Mouse (Mus musculus) MEL (cell line): ENCODE data around the gene Pga5. TPM values are rescaled to one million over a fixed set of nuclear protein-coding genes. Genes with fewer than 3 reads are reported as not detected.

Experiments
- DNase-seq: peaks from one replicate; pipeline ENCODE4 v3.0.0; 2011; ENCODE audit warnings: low read depth, low spot score
- H3K27ac ChIP-seq: 2 replicates; pipeline ENCODE4 v1.5.1; 2012; ENCODE audit warnings: low read depth, mild to moderate bottlenecking, control low read depth, low read length, moderate library complexity; ENCODE audit not compliant: control insufficient read depth
- H3K27me3 ChIP-seq, 2 experiments: fragments of 150-350 bp in 1 of 2; sonication (generic) in 1 of 2; 2 replicates each; pipeline ENCODE4 v1.6.1; 2012; ENCODE audit warnings: low read length in 2 of 2, mild to moderate bottlenecking in 2 of 2, improper control_type of control experiment in 1 of 2, moderate library complexity in 1 of 2; ENCODE audit not compliant: insufficient read depth in 2 of 2, control insufficient read depth in 1 of 2
- H3K36me3 ChIP-seq, 2 experiments: 2 replicates each; pipeline ENCODE4 v1.6.1; 2012 to 2014; ENCODE audit warnings: low read length in 2 of 2, improper control_type of control experiment in 1 of 2, inconsistent platforms in 1 of 2, mild to moderate bottlenecking in 1 of 2; ENCODE audit not compliant: insufficient read depth in 2 of 2, control insufficient read depth in 1 of 2
- H3K4me1 ChIP-seq, 2 experiments: fragments of 150-350 bp in 1 of 2; sonication (generic) in 1 of 2; 2 replicates each; pipeline ENCODE4 v1.6.1; 2012; ENCODE audit warnings: low read length in 2 of 2, improper control_type of control experiment in 1 of 2, mild to moderate bottlenecking in 1 of 2; ENCODE audit not compliant: insufficient read depth in 2 of 2, control insufficient read depth in 1 of 2
- H3K4me3 ChIP-seq, 2 experiments: fragments of 150-350 bp in 1 of 2; sonication (generic) in 1 of 2; 2 replicates each; pipeline ENCODE4 v1.5.1; 2012; ENCODE audit warnings: low read depth in 2 of 2, low read length in 2 of 2, mild to moderate bottlenecking in 2 of 2, moderate library complexity in 2 of 2, control low read depth in 1 of 2, improper control_type of control experiment in 1 of 2; ENCODE audit not compliant: control insufficient read depth in 1 of 2, insufficient read depth in 1 of 2
- H3K79me2 ChIP-seq: 2 replicates; pipeline ENCODE4 v1.6.1; 2012; ENCODE audit warnings: mild to moderate bottlenecking, low read length, moderate library complexity; ENCODE audit not compliant: control insufficient read depth, poor library complexity, insufficient read depth
- H3K9ac ChIP-seq: 2 replicates; pipeline ENCODE4 v1.6.1; 2012; ENCODE audit warnings: low read depth, mild to moderate bottlenecking, control low read depth, low read length, moderate library complexity; ENCODE audit not compliant: control insufficient read depth, poor library complexity, severe bottlenecking
- H3K9me3 ChIP-seq: fragments of 150-350 bp; sonication (generic); replicated peaks from 2 replicates; pipeline ENCODE4 v1.6.1; 2012; ENCODE audit warnings: mild to moderate bottlenecking, low read length, improper control_type of control experiment, moderate library complexity; ENCODE audit not compliant: insufficient read depth
- BHLHE40 ChIP-seq: IDR thresholded peaks from 2 replicates; pipeline ENCODE4 v1.6.1; 2012; ENCODE audit warnings: low read depth, mild to moderate bottlenecking, inconsistent platforms, low read length, improper control_type of control experiment, borderline replicate concordance
- CHD2 ChIP-seq: IDR thresholded peaks from 2 replicates; pipeline ENCODE4 v1.6.1; 2011; ENCODE audit warnings: low read length, improper control_type of control experiment
- CTCF ChIP-seq, 3 experiments: IDR thresholded peaks in 2 of 3; conservative IDR thresholded peaks in 1 of 3; 2 replicates each; pipeline ENCODE4 v1.5.1; 2011 to 2012; ENCODE audit warnings: low read length in 3 of 3, low read depth in 2 of 3, mild to moderate bottlenecking in 2 of 3, improper control_type of control experiment in 1 of 3, inconsistent platforms in 1 of 3, mixed read lengths in 1 of 3, moderate library complexity in 1 of 3; ENCODE audit not compliant: control insufficient read depth in 1 of 3, insufficient read depth in 1 of 3, poor library complexity in 1 of 3, severe bottlenecking in 1 of 3
- E2F4 ChIP-seq: IDR thresholded peaks from 2 replicates; pipeline ENCODE4 v1.6.1; 2011; ENCODE audit warnings: low read depth, low read length, improper control_type of control experiment, borderline replicate concordance
- EP300 ChIP-seq, 2 experiments: IDR thresholded peaks; 2 replicates each; pipeline ENCODE4 v1.6.1; 2011; ENCODE audit warnings: improper control_type of control experiment in 2 of 2, low read length in 2 of 2, low read depth in 1 of 2, mild to moderate bottlenecking in 1 of 2
- ETS1 ChIP-seq: IDR thresholded peaks from 2 replicates; pipeline ENCODE4 v1.6.1; 2012; ENCODE audit warnings: low read depth, mild to moderate bottlenecking, inconsistent platforms, low read length, improper control_type of control experiment, moderate library complexity
- GABPA ChIP-seq: IDR thresholded peaks from 2 replicates; pipeline ENCODE4 v1.6.1; 2012; ENCODE audit warnings: low read depth, mild to moderate bottlenecking, inconsistent platforms, low read length, improper control_type of control experiment, moderate library complexity
- GATA1 ChIP-seq: IDR thresholded peaks from 2 replicates; pipeline ENCODE4 v1.6.1; 2011; ENCODE audit warnings: low read depth, low read length, improper control_type of control experiment
- HCFC1 ChIP-seq: IDR thresholded peaks from 2 replicates; pipeline ENCODE4 v1.6.1; 2012; ENCODE audit warnings: low read depth, mild to moderate bottlenecking, inconsistent platforms, low read length, improper control_type of control experiment, moderate library complexity
- KAT2A ChIP-seq: conservative IDR thresholded peaks from 2 replicates; pipeline ENCODE4 v1.6.1; 2012; ENCODE audit warnings: low read depth, low read length, improper control_type of control experiment, inconsistent platforms
- MAFK ChIP-seq: IDR thresholded peaks from 2 replicates; pipeline ENCODE4 v1.6.1; 2011; ENCODE audit warnings: low read depth, mild to moderate bottlenecking, low read length, improper control_type of control experiment, borderline replicate concordance
- MAX ChIP-seq: IDR thresholded peaks from 2 replicates; pipeline ENCODE4 v1.6.1; 2011; ENCODE audit warnings: low read length, improper control_type of control experiment
- MAZ ChIP-seq: IDR thresholded peaks from 2 replicates; pipeline ENCODE4 v1.6.1; 2012; ENCODE audit warnings: low read depth, mild to moderate bottlenecking, inconsistent platforms, low read length, improper control_type of control experiment
- MEF2A ChIP-seq: IDR thresholded peaks from 2 replicates; pipeline ENCODE4 v1.6.1; 2014; ENCODE audit warnings: low read depth, mild to moderate bottlenecking, inconsistent platforms, low read length, improper control_type of control experiment; ENCODE audit not compliant: poor library complexity, insufficient replicate concordance, severe bottlenecking; ENCODE audit errors: extremely low read depth
- MXI1 ChIP-seq: IDR thresholded peaks from 2 replicates; pipeline ENCODE4 v1.6.1; 2011; ENCODE audit warnings: mild to moderate bottlenecking, low read depth, low read length, improper control_type of control experiment
- MYB ChIP-seq: IDR thresholded peaks from 2 replicates; pipeline ENCODE4 v1.6.1; 2011; ENCODE audit warnings: mild to moderate bottlenecking, low read depth, low read length, improper control_type of control experiment
- MYC ChIP-seq: IDR thresholded peaks from 2 replicates; pipeline ENCODE4 v1.6.1; 2011; ENCODE audit warnings: low read depth, mild to moderate bottlenecking, low read length, improper control_type of control experiment, moderate library complexity
- NELFE ChIP-seq: IDR thresholded peaks from 2 replicates; pipeline ENCODE4 v1.6.1; 2011; ENCODE audit warnings: low read depth, low read length, improper control_type of control experiment
- NRF1 ChIP-seq: IDR thresholded peaks from 2 replicates; pipeline ENCODE4 v1.6.1; 2014; ENCODE audit warnings: low read depth, mild to moderate bottlenecking, inconsistent platforms, low read length, improper control_type of control experiment, moderate library complexity; ENCODE audit not compliant: poor library complexity, insufficient read depth, severe bottlenecking
- POLR2A ChIP-seq, 2 experiments: IDR thresholded peaks; 2 replicates each; pipeline ENCODE4 v1.6.1; 2011 to 2012; ENCODE audit warnings: low read length in 2 of 2, mild to moderate bottlenecking in 2 of 2, control low read depth in 1 of 2, improper control_type of control experiment in 1 of 2, low read depth in 1 of 2, moderate library complexity in 1 of 2; ENCODE audit not compliant: control insufficient read depth in 1 of 2, insufficient read depth in 1 of 2, poor library complexity in 1 of 2
- POLR2AphosphoS2 ChIP-seq: IDR thresholded peaks from 2 replicates; pipeline ENCODE4 v1.6.1; 2011; ENCODE audit warnings: low read length, improper control_type of control experiment
- POLR2AphosphoS5 ChIP-seq: IDR thresholded peaks from 2 replicates; pipeline ENCODE4 v1.6.1; 2012; ENCODE audit warnings: low read depth, borderline replicate concordance, mild to moderate bottlenecking, inconsistent platforms, low read length, moderate library complexity, mixed read lengths
- RCOR1 ChIP-seq: IDR thresholded peaks from 2 replicates; pipeline ENCODE4 v1.6.1; 2012; ENCODE audit warnings: low read depth, mild to moderate bottlenecking, inconsistent platforms, low read length, improper control_type of control experiment
- SIN3A ChIP-seq: IDR thresholded peaks from 2 replicates; pipeline ENCODE4 v1.6.1; 2012; ENCODE audit warnings: low read length, improper control_type of control experiment, inconsistent platforms
- SMC3 ChIP-seq: IDR thresholded peaks from 2 replicates; pipeline ENCODE4 v1.6.1; 2011; ENCODE audit warnings: low read depth, low read length, improper control_type of control experiment
- TBP ChIP-seq: IDR thresholded peaks from 2 replicates; pipeline ENCODE4 v1.8.0; 2011; ENCODE audit warnings: low read depth, low read length, improper control_type of control experiment
- UBTF ChIP-seq: IDR thresholded peaks from 2 replicates; pipeline ENCODE4 v1.6.1; 2012; ENCODE audit warnings: low read depth, mild to moderate bottlenecking, inconsistent platforms, low read length, improper control_type of control experiment, moderate library complexity, borderline replicate concordance; ENCODE audit not compliant: insufficient read depth
- USF2 ChIP-seq, 2 experiments: IDR thresholded peaks; 2 replicates each; pipeline ENCODE4 v1.6.1; 2011 to 2012; ENCODE audit warnings: improper control_type of control experiment in 2 of 2, low read length in 2 of 2, borderline replicate concordance in 1 of 2, inconsistent platforms in 1 of 2, low read depth in 1 of 2, mild to moderate bottlenecking in 1 of 2; ENCODE audit not compliant: insufficient read depth in 1 of 2
- ZC3H11A ChIP-seq: IDR thresholded peaks from 2 replicates; pipeline ENCODE4 v1.6.1; 2012; ENCODE audit warnings: low read depth, mild to moderate bottlenecking, inconsistent platforms, low read length, improper control_type of control experiment
- ZMIZ1 ChIP-seq: IDR thresholded peaks from 2 replicates; pipeline ENCODE4 v1.6.1; 2012; ENCODE audit warnings: low read depth, mild to moderate bottlenecking, inconsistent platforms, low read length, improper control_type of control experiment, moderate library complexity
- ZNF384 ChIP-seq: IDR thresholded peaks from 2 replicates; pipeline ENCODE4 v1.6.1; 2012; ENCODE audit warnings: low read depth, mild to moderate bottlenecking, inconsistent platforms, low read length, improper control_type of control experiment
- polyA plus RNA-seq, 2 experiments: library from polyadenylated mRNA; stranded (reverse) in 1 of 2; unstranded in 1 of 2; fragments of >175 nt in 1 of 2; fragments of >200 nt in 1 of 2; gene quantifications; 2 replicates each; pipeline versions ENCODE4 v1.2.1 to v1.2.4; 2012; ENCODE audit warnings: low replicate concordance in 2 of 2, low read depth in 1 of 2; ENCODE audit not compliant: insufficient read length in 2 of 2, insufficient read depth in 1 of 2, missing spikeins in 1 of 2
- total RNA-seq: library from RNA; depleted of rRNA; stranded (reverse); fragments of 300-350 nt; gene quantifications from 2 replicates; pipeline ENCODE4 v1.2.3, GENCODE M21; 2012

Gene Pga5
- total and polyA plus RNA-seq, 3 experiments: not detected

DNA sequence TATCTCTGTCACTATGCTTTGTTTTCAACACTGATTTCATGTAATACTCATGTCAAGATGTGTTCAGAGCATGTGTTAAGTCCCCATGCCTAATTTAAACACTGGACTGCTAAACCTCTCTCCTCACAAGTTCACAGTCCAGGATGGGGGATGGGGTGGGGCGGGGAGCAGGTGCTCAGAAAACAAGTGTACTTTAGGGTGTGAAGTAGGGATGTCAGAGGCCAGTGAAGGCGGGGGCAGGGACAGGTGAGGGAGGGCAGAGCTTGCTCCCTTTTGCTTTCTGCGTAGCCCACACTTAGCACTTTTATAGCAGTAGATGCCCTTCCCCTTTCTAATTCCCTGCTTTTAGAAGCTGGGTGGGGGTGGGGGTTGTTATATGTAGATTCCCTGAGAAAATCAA is 12.8 kb downstream of the Pga5 start:
- no peak for TF ChIP-seq POLR2AphosphoS5
- no peak for TF ChIP-seq SIN3A
- TF ChIP-seq GATA1: no peak
- no peak for TF ChIP-seq MAFK
- Histone ChIP-seq H3K9ac (no peak overlapping the region), H3K9me3 (no peaks in the 10 kb centered on the region), H3K4me3 (no peak overlapping the region), H3K27me3 (no peaks in the 10 kb centered on the region), H3K79me2 (no peaks in the 10 kb centered on the region), H3K4me1 (peaks cover 6 to 18% of the 10 kb centered on the region in 2 experiments; a peak in 3 of 4 replicates), H3K36me3 (peaks cover 0 to 26% of the 10 kb centered on the region in 2 experiments; a peak in 2 of 4 replicates), H3K27ac (no peak overlapping the region)
- no peak for DNase-seq

DNA sequence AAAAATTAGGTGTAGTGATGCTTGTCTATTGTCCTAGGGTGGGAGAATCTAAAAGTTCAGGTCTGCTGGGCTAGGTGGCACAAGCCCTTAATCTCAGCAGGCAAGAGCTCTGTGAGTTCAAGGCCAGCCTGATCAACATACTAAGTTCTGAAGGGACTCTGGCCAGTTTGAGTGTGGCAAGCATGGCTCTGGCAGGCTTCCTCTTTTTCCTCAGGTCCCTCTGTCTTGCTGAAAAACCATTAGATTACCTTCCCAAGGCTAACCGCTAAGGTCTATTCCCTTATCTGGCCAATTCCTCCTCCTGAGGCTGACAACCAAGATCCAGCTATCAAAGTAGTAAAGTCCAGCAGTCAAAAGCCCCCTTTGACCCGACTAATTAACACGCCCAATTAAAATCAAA is 15.2 kb downstream of the Pga5 start:
- no peaks in the 10 kb centered on the region for H3K79me2 ChIP-seq
- peak overlapping the region; percentile 53 for H3K9ac ChIP-seq
- no peaks in the 10 kb centered on the region for H3K27me3 ChIP-seq
- peak overlapping the region; percentile 100 for H3K27ac ChIP-seq
- no peak overlapping the region for H3K4me3 ChIP-seq
- peaks cover 6 to 19% of the 10 kb centered on the region in 2 experiments; a peak in 3 of 4 replicates for H3K4me1 ChIP-seq
- peaks cover 0 to 27% of the 10 kb centered on the region in 2 experiments; a peak in 2 of 4 replicates for H3K36me3 ChIP-seq
- peak; percentile 84 for DNase-seq
- no peaks in the 10 kb centered on the region for H3K9me3 ChIP-seq
- TF ChIP-seq MAX (peak; percentile 72; the same call in 1 of the 2 replicates), ZC3H11A (no peak), KAT2A (peak; percentile 28; the same call in 1 of the 2 replicates), MAFK (no peak), MEF2A (no peak), ZMIZ1 (no peak), ZNF384 (no peak), EP300 (IDR thresholded peaks at IDR 0.05; ENCODE audit: low read depth in 1 of 2, low read length in 2 of 2) (peak; percentile 73 to 83), CHD2 (no peak), MXI1 (peak; percentile 55), TBP (no peak), MAZ (peak; percentile 60; the same call in 1 of the 2 replicates), POLR2A (IDR thresholded peaks at IDR 0.05; ENCODE audit: control insufficient read depth in 1 of 2, insufficient read depth in 1 of 2, low read depth in 1 of 2, low read length in 2 of 2, poor library complexity in 1 of 2) (no peak), POLR2AphosphoS2 (no peak), ETS1 (peak; percentile 65), BHLHE40 (peak; percentile 5; the same call in 1 of the 2 replicates), NRF1 (no peak), E2F4 (no peak), SMC3 (no peak), MYC (peak; percentile 72), GATA1 (peak; percentile 69), NELFE (0 out of 2 replicates have a peak, but pooled peaks have one; percentile 11), SIN3A (peak; percentile 55), HCFC1 (no peak), USF2 (IDR thresholded peaks at IDR 0.05; ENCODE audit: borderline replicate concordance in 1 of 2, insufficient read depth in 1 of 2, low read depth in 1 of 2, low read length in 2 of 2) (no peak), CTCF (IDR thresholded peaks at IDR 0.05 in 2 of 3, conservative IDR thresholded peaks at IDR 0.05 in 1 of 3; ENCODE audit: control insufficient read depth in 1 of 3, insufficient read depth in 1 of 3, low read depth in 2 of 3, low read length in 3 of 3, poor library complexity in 1 of 3, severe bottlenecking in 1 of 3) (no peak), RCOR1 (peak; percentile 66), UBTF (no peak), POLR2AphosphoS5 (no peak), MYB (peak; percentile 52), GABPA (no peak)
